Mouse (Mus musculus) heart, postnatal 0 days (tissue): ENCODE data around the gene Wnt11.

Experiments
- CTCF ChIP-seq: IDR thresholded peaks from 2 replicates; pipeline ENCODE4 v1.5.1; 2016; ENCODE audit warnings: antibody characterized with exemption, control low read depth, low read depth
- EP300 ChIP-seq: IDR thresholded peaks from 2 replicates; pipeline ENCODE4 v1.6.1; 2016; ENCODE audit warnings: antibody characterized with exemption, low read depth

DNA sequence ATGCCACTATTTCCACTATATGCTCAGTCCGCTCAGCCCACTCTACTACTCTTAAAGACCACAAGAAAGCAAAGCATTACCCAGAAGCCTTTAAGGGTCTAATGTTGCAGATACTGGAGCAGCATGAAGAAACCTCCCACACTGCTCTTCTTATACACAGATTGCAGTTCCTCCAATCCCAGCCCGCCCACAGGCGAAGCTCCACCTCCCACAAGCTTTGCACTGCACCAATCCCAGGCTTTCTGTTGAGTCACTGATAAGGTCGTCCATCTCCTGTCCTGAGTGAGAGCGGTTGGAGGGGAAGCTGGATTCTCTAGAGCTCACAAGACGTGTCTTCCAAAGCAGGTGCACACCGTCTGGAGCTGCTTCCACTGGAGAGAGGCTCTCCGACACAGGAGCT is 34.5 kb upstream of the Wnt11 start:
- TF ChIP-seq CTCF = no peak
- TF ChIP-seq EP300 = no peak
